Mouse (Mus musculus): ENCODE measurements around the gene Abca7. TPM values are rescaled to one million over a fixed set of nuclear protein-coding genes. Genes with fewer than 3 reads are reported as not detected.

The Abca7 gene
- polyA plus RNA-seq, 1 experiment from 2014 or later = 2.2 TPM

GRCm38 (mm10) chr10:80016931-80017330, 20.6 kb downstream of the Abca7 start:
- no peaks in the 10 kb centered on the region for H3K36me3 ChIP-seq
- 92% methylated on average over 10 of the region's 10 CpGs for WGBS
- H3K4me3 ChIP-seq = no peak overlapping the region
- no peak for ATAC-seq (ENCODE audit: insufficient number of reproducible peaks, insufficient read depth, low FRiP score, low TSS enrichment, low read depth)
- no peak overlapping the region for H3K9ac ChIP-seq
- no peak overlapping the region for H3K27ac ChIP-seq
- H3K27me3 ChIP-seq = peaks cover 80% of the 10 kb centered on the region
- H3K9me3 ChIP-seq = no peaks in the 10 kb centered on the region
- H3K4me2 ChIP-seq = no peak overlapping the region
- peaks cover 27% of the 10 kb centered on the region for H3K4me1 ChIP-seq

DNA sequence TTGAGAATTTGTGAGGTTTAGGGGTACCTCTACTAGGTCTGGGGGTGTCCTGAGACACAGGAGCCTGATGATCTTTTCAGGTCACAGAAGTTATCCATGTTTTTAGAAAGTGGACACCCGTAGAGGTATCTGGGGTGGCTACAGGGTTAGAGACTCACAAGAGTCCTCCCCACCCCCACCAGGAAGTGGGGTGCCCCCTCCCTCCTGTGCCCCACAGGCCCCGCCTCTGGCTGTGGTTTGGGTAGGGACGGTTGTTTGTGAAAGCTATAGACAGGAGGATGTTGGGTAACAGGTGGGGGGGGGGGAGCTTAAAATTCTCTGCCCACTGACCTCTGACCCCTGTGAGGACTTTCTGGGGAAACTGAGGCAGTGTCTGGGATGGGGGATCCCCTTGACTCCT, 21.1 kb downstream of the Abca7 start:
- Histone ChIP-seq H3K36me3 (no peaks in the 10 kb centered on the region), H3K27ac (no peak overlapping the region), H3K4me2 (no peak overlapping the region), H3K4me1 (peaks cover 27% of the 10 kb centered on the region), H3K27me3 (peaks cover 76% of the 10 kb centered on the region), H3K9ac (no peak overlapping the region; the same call in 1 of the 2 replicates), H3K4me3 (no peak overlapping the region), H3K9me3 (no peaks in the 10 kb centered on the region)
- ATAC-seq (ENCODE audit: insufficient number of reproducible peaks, insufficient read depth, low FRiP score, low TSS enrichment, low read depth) = no peak
- WGBS = 65% methylated on average over 3 of the region's 3 CpGs

DNA sequence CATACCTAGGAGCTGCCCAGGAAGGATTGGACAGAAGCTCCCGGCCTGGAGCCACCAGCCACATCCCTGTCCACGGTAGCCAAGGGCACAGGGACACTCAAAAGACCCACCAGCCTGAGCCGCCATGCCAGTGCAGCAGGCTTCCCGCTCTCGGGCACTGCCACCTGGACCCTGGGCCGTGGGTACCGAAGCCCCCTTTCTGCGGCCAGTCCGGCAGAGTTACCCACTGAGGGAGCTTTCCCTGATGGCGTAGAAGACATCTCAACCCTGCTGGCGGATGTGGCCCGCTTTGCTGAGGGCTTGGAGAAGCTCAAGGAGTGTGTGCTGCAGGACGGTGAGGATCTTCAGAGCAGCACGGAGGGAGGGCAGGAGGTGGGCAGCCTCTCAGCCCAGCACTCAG, 21.5 kb downstream of the Abca7 start:
- Histone ChIP-seq H3K36me3 (no peaks in the 10 kb centered on the region), H3K4me3 (no peak overlapping the region), H3K27me3 (peaks cover 72% of the 10 kb centered on the region), H3K4me2 (no peak overlapping the region), H3K4me1 (peaks cover 27% of the 10 kb centered on the region), H3K27ac (no peak overlapping the region), H3K9me3 (no peaks in the 10 kb centered on the region), H3K9ac (no peak overlapping the region; the same call in 1 of the 2 replicates)
- no peak for ATAC-seq (ENCODE audit: insufficient number of reproducible peaks, insufficient read depth, low FRiP score, low TSS enrichment, low read depth)
- WGBS = 79% methylated on average over 14 of the region's 14 CpGs

DNA sequence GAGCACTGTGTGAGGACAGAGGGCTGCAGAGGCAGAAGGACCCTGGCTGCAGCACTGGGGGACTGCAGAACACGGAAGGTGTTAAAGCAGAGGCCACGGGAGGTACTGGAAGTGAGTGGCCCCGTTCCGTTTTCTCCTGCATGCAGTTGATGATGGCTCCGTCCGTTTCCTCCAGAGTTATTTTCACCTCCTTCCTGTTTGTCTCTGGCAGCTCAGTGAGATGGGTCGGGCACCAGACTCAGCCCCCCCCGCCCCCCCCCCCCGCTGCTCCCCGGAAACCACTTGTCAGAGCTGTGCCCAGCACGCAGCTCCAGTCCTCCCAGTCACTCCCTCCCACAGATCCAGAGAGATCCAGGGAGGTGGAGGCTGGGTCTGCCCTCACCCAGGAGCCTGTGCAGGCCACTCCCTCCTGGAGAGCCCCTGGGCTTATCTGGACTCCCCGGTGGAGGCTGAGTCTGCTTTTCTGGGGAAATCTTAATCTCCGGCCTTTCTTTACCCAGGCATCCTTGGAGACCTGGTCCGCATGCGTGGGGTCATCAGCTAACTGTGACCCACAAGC, 22.5 kb downstream of the Abca7 start:
- no peak for ATAC-seq (ENCODE audit: insufficient number of reproducible peaks, insufficient read depth, low FRiP score, low TSS enrichment, low read depth)
- Histone ChIP-seq H3K4me1 (peaks cover 24% of the 10 kb centered on the region), H3K9me3 (no peaks in the 10 kb centered on the region), H3K36me3 (no peaks in the 10 kb centered on the region), H3K27ac (no peak overlapping the region), H3K9ac (peak overlapping the region; percentile 27; the same call in 1 of the 2 replicates), H3K4me2 (peak overlapping the region; percentile 26), H3K27me3 (peaks cover 62% of the 10 kb centered on the region), H3K4me3 (no peak overlapping the region; the same call in 1 of the 2 replicates)
- 9% methylated on average over 15 of the region's 15 CpGs for WGBS

GRCm38 (mm10) chr10:80019471-80020131, 23.3 kb downstream of the Abca7 start:
- no peaks in the 10 kb centered on the region for H3K36me3 ChIP-seq
- no peaks in the 10 kb centered on the region for H3K9me3 ChIP-seq
- H3K4me3 ChIP-seq = peak overlapping the region; percentile 14
- H3K27ac ChIP-seq = no peak overlapping the region
- peaks cover 24% of the 10 kb centered on the region for H3K4me1 ChIP-seq
- WGBS = 8% methylated on average over 20 of the region's 20 CpGs
- H3K27me3 ChIP-seq = peaks cover 54% of the 10 kb centered on the region
- H3K4me2 ChIP-seq = peak overlapping the region; percentile 44
- ATAC-seq (ENCODE audit: insufficient number of reproducible peaks, insufficient read depth, low FRiP score, low TSS enrichment, low read depth) = peak; percentile 28
- peak overlapping the region; percentile 52; the same call in 1 of the 2 replicates for H3K9ac ChIP-seq

DNA sequence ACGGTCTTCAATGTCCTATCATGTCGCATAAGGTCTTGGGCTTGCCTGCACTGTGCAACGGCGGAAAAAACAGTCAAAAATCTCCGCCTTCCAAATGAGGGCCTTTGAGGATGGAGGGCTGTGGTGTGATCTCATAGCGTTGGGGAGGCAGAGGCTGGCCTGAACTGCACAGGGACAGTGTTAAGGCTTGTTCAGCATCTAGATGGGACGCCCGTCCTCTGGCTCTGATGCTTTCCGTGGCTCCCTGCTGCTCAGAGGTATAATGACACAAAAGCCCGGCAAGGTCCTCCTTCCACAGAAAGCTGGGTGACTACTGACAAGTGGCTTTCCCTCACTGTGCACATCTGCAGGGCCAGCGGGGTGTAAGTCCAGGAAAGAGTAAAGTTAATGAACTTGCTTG, 23.9 kb downstream of the Abca7 start:
- peak overlapping the region; percentile 44 for H3K4me2 ChIP-seq
- no peak for ATAC-seq (ENCODE audit: insufficient number of reproducible peaks, insufficient read depth, low FRiP score, low TSS enrichment, low read depth)

GRCm38 (mm10) chr10:80020603-80021319, 24.5 kb downstream of the Abca7 start:
- WGBS = 79% methylated on average over 18 of the region's 18 CpGs
- Histone ChIP-seq H3K4me3 (no peak overlapping the region), H3K27me3 (peaks cover 42% of the 10 kb centered on the region), H3K27ac (no peak overlapping the region), H3K4me2 (peak overlapping the region; percentile 44; the same call in 1 of the 2 replicates), H3K36me3 (no peaks in the 10 kb centered on the region), H3K9ac (no peak overlapping the region), H3K9me3 (no peaks in the 10 kb centered on the region), H3K4me1 (peaks cover 24% of the 10 kb centered on the region)
- ATAC-seq (ENCODE audit: insufficient number of reproducible peaks, insufficient read depth, low FRiP score, low TSS enrichment, low read depth) = no peak

More for the DNA sequence above, 23.9 kb downstream of the Abca7 start:
- Histone ChIP-seq H3K9me3 (no peaks in the 10 kb centered on the region), H3K27me3 (peaks cover 48% of the 10 kb centered on the region), H3K9ac (0 out of 2 replicates have a peak overlapping the region, but pooled peaks have one; percentile 52), H3K27ac (no peak overlapping the region), H3K4me1 (peaks cover 24% of the 10 kb centered on the region), H3K4me3 (peak overlapping the region; percentile 14; the same call in 1 of the 2 replicates), H3K36me3 (no peaks in the 10 kb centered on the region)
- WGBS = 31% methylated on average over 11 of the region's 11 CpGs

DNA sequence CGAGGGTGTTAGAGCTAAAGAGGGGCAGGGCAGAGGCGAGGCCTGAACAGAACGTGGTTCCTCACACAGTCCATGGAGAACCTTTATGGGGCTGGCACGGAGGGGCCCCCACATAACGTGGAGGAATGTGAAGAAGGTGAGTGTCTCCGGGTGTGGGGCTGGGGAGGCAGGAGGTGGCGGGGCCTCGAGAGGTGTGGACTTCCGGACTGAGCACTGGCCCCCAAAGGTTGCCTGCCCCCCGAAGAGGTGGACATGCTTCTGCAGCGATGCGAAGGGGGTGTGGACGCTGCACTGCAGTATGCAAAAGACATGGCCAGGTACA, 25.0 kb downstream of the Abca7 start:
- no peak for ATAC-seq (ENCODE audit: insufficient number of reproducible peaks, insufficient read depth, low FRiP score, low TSS enrichment, low read depth)
- Histone ChIP-seq H3K9ac (no peak overlapping the region), H3K27ac (no peak overlapping the region), H3K4me1 (peaks cover 24% of the 10 kb centered on the region), H3K27me3 (peaks cover 37% of the 10 kb centered on the region), H3K9me3 (no peaks in the 10 kb centered on the region), H3K36me3 (no peaks in the 10 kb centered on the region), H3K4me2 (no peak overlapping the region), H3K4me3 (no peak overlapping the region)
- WGBS = 90% methylated on average over 13 of the region's 13 CpGs

- H3K27ac ChIP-seq = no peak overlapping the region
- no peak overlapping the region for H3K9ac ChIP-seq
- H3K4me3 ChIP-seq = no peak overlapping the region
- WGBS = 91% methylated on average over 12 of the region's 12 CpGs
- ATAC-seq (ENCODE audit: insufficient number of reproducible peaks, insufficient read depth, low FRiP score, low TSS enrichment, low read depth) = no peak
- H3K4me1 ChIP-seq = peaks cover 24% of the 10 kb centered on the region
- H3K27me3 ChIP-seq = peaks cover 29% of the 10 kb centered on the region
- no peak overlapping the region for H3K4me2 ChIP-seq
- H3K36me3 ChIP-seq = no peaks in the 10 kb centered on the region
- H3K9me3 ChIP-seq = no peaks in the 10 kb centered on the region
Observed at GRCm38 (mm10) chr10:80022164-80022563, 25.9 kb downstream of the Abca7 start.

DNA sequence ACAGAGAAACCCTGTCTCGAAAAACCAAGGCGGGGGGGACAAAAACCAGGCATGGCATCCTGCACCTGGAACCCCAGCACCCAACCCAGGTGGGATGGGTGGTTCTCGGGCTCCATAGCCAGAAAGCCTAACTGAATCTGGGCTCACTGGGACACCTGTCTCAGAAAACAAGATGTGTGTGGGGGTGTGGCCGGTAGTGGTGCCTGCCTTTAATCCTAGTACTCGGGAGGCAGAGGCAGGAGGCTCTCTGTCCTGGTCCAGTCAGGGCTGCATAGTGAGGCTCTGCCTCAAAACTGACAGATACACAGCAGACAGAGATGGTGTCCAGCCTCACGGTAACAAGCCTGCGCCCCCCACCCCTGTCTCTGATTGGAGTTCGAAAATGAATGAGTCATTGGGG, 26.5 kb downstream of the Abca7 start:
- Histone ChIP-seq H3K4me3 (no peak overlapping the region), H3K9me3 (no peaks in the 10 kb centered on the region)
- 91% methylated on average over 8 of the region's 8 CpGs for WGBS

DNA sequence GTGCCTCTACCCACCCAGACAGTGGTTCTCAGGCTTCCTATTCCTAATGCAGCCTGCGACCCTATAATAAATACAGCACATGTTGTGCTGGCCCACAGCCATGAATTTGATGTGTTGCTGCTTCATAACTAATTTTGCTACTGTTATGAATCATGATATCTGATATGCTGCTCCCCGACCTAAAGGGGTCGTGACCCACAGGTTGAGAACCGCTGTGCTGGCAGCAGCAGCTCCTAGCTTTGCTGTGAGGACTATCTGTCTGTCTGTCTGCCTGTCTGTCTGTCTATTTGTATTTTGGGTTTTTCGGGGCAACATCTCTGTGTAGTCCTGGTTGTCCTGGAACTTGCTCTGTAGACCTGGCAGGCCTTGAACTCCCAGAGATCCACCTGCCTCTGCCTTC, 27.5 kb downstream of the Abca7 start:
- Histone ChIP-seq H3K27ac (no peak overlapping the region), H3K4me3 (no peak overlapping the region), H3K4me1 (peaks cover 18% of the 10 kb centered on the region), H3K9ac (no peak overlapping the region), H3K27me3 (peaks cover 18% of the 10 kb centered on the region; the same call in 1 of the 2 replicates), H3K4me2 (no peak overlapping the region), H3K36me3 (no peaks in the 10 kb centered on the region), H3K9me3 (no peaks in the 10 kb centered on the region)
- WGBS = 76% methylated on average over 5 of the region's 5 CpGs
- ATAC-seq (ENCODE audit: insufficient number of reproducible peaks, insufficient read depth, low FRiP score, low TSS enrichment, low read depth) = no peak

More for the DNA sequence above, 26.5 kb downstream of the Abca7 start:
- H3K36me3 ChIP-seq = no peaks in the 10 kb centered on the region
- ATAC-seq (ENCODE audit: insufficient number of reproducible peaks, insufficient read depth, low FRiP score, low TSS enrichment, low read depth) = no peak
- peaks cover 22% of the 10 kb centered on the region for H3K4me1 ChIP-seq
- H3K4me2 ChIP-seq = no peak overlapping the region
- peaks cover 24% of the 10 kb centered on the region for H3K27me3 ChIP-seq
- no peak overlapping the region for H3K27ac ChIP-seq
- H3K9ac ChIP-seq = no peak overlapping the region
